Mouse (Mus musculus) embryo, embryonic 10.5 days (tissue): ENCODE measurements at regions not wholly inside any gene's neighbourhood (a gene's known extent, or its start where the extent isn't known, plus 50 kb on each side); places are given as distances from the start of the nearest gene placed in this dataset.

ENCODE experiments used
- DNase-seq: peaks from one replicate; pipeline ENCODE4 v3.0.0-alpha.2; 2015; ENCODE audit warnings: low spot score

- DNase-seq, result no peak
These were observed 115.2 kb upstream of the Pik3r1 start for GRCm38 (mm10) chr13:101883177-101883576.

GRCm38 (mm10) chr13:101884752-101885151, 116.7 kb upstream of the Pik3r1 start:
- DNase-seq, result no peak

- no peak for DNase-seq
These were observed 123.5 kb upstream of the Pik3r1 start for GRCm38 (mm10) chr13:101891473-101891872.

DNA sequence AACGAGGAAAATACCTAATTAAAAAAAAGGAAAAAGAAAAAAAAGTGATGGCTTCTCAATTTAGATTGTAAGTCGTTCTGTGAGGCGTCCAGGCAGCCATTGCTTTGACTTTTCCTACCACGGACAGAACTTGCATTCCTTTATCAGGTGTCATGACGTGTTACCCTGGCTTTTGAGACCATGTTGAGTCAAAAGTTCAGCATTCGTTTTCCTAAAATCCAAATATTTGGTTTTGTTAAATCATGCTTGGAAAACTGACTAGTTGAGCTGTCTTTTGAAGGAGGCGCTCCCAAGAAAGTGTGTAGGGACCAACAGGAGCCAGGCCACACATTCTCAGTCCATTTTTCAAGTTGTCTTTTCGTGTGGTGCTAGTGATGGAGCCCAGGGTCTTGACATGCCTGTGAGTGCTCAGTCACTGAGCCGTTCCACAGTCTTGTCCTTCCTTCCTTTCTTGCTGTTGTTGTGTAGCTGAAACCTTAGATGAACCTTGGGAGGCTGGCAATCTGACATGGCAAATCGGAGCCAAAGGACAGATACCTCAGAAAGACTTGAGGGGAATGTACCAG, 125.1 kb upstream of the Pik3r1 start:
- no peak for DNase-seq

DNA sequence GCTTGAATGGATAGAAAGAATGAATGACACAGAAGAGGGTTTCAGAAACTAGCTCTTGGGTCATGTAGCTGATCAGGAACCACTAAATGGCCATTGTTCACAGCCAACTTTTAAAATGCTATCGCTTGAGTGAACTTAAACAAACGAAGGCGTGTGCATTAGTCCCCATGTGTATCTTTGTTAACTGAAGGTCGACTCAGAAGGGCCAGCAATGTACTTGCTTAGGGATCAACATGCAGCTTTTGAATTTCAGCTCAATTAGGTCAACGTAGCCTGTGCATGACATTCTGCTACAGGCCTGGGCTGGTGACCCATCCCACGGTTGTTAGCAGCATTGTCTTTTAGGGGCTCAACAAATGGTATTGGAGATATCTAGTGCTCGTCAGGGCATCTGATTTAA, 127.1 kb upstream of the Pik3r1 start:
- DNase-seq, result no peak

GRCm38 (mm10) chr13:101895686-101896085, 127.7 kb upstream of the Pik3r1 start:
- DNase-seq, result peak; percentile 28

GRCm38 (mm10) chr13:101896946-101897345, 128.9 kb upstream of the Pik3r1 start:
- DNase-seq, result no peak

- no peak for DNase-seq
These were observed 134.2 kb upstream of the Pik3r1 start for GRCm38 (mm10) chr13:101902213-101902612.

DNA sequence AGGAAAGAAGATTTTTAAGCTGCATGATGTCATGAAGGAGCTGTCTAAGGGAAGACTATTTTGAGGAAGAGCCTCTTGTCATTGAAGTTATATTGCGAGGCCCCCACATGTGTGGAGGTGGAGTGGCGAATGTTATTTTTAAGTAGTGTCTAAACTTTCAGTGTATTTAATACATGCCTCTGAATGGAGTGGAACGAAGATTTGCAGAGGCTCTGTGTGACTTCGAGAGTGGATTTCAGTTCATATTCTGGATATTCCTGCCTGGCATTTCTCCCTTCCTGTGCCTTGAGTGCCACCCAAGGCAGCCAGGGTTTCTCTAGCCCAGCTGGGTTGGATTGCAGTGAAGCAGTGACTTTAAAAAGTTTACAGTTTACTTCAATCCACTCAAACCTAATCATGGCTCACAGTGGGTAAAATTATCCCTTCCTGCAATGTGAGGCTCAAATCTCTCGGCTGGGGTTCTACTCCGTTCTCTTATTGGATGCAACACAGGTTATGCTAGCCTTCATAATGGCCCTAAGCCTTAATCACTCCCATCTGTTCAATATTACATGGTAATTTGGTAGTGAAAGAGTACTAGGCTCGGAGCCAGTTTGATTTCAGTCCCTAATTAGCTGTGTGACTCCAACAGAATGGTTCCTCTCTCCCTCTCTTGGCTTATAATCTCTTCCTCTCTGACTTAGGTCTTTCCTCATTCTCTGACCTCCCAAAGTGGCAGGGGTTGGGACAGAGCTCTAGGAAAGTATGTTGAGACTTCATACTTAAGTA, 138.1 kb upstream of the Pik3r1 start:
- peak; percentile 40 for DNase-seq

DNA sequence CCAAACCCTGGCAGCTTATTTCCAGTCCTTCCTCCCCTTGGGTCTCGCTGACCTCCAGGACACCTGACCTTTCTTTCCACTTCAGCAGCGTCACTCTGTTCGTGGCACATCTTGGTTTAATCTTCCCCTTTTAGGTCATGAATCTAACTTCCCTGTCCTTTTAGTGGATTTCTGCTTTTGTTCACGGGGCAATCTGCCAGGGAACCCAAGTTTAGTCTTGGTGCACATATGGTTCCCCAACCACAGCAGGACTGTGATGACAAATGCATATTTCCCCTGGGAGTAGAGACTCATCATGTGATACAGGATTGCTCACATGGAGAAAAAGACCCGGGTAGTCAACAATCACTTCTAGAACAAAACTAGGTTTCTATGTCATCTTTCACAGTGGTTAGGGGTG, 141.0 kb upstream of the Pik3r1 start:
- DNase-seq, result no peak

GRCm38 (mm10) chr13:101910687-101911086, 142.7 kb upstream of the Pik3r1 start:
- no peak for DNase-seq

DNA sequence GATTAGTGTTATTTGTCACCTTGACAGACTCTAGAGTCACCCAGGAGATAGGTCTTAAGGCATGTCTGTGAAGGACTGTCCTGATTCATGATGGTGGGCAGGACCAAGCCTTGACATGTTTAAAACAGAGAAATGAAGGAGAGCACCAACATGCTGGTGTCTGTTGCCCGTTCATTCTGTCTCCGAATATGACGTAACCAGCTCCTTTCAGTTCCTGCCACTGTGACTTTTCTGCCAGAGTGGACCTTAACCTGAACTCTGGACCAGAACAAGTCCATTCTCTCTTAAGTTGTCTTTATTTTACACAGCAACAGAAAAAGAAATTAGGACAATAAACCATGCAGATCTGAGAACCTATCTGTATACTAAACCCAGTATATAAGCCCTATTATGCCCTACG, 146.1 kb upstream of the Pik3r1 start:
- DNase-seq, result no peak

DNA sequence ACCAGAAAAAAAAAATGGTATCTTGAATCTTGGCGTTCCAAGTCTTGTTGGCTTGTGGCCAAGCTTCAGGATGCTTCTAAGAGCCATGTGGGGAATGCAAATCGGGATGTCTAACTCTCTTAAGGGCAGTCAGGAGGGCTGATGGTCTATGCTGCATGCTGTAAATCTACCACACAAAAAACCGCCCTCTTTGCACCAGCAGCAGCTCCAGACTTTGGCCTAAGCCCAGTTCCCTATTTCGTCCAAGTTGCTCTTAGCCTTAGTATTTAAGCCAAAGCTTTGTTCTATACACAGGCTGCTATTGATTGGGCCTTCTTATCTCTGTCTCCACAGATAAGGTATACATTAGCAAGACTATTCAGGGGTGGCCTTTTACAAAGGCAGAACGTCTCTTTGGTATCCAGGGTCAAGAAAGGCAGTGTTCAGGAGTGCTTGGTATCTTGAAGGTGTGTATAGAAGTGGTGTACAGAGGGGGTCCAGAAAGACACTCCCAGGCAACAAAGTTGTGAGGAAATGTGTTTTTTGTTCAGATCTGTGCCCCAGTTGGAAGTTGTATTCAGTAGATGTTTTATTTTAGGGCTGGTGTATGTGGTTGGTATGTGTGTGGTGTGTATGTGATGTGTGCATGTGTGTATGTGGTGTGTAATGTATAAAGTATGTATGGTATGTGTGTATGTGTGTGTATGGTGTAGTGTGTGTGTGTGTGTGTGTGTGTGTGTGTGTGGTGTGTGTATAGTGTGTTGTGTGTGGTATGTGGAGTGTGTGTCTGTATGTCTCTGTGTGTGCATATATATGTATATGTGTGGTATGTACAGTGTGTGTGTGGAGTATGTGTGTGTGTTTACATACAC, 146.9 kb upstream of the Pik3r1 start:
- DNase-seq, result no peak

- DNase-seq, result no peak
These were observed 147.5 kb upstream of the Pik3r1 start for GRCm38 (mm10) chr13:101915542-101915941.

DNA sequence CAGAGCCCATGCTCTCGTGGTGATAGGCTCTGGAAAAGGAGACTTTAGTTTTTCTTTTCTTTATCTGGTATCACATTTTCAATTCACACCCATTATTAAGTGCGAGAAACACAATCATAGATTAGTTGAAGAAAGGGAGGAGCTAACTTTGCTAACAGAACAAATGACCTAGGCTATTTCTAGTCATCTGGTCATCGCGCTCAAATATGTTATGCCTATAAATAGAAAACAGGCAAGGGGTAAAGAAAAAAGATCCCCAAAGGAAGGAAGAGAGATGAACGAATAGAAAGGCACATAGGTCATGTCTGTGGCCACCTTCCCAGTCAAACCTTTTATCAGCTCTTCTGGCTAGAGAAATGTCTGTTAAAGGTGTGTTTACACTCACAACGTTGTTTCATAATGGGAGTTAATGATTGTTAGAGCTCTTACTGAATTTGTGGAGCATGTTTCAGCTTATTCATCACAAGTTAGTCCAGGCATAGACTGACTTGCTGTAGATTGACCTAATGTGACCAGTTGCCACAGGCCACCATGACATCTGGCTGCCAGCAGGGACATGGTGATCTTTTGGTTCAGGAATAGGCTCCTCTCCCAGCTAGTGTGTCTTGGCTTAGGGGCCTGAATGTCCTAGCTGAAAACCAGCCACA, 148.1 kb upstream of the Pik3r1 start:
- DNase-seq, result no peak

DNA sequence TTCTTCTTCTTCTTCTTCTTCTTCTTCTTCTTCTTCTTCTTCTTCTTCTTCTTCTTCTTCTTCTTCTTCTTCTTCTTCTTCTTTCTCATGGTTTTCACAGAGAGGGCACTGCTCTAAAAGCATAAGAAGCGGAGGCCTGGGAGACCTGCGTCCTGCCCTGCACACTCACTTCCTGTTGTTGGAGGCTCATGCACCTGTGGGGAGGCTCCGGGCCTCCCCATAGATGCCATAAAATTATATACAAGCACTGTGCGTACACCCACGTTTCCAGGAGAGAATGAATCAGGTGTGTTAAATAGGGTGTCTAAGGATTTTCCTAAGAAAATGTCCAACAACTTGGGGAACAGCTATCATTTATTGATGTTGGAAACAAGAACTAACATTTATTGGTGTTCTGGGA, 148.9 kb upstream of the Pik3r1 start:
- no peak for DNase-seq

DNA sequence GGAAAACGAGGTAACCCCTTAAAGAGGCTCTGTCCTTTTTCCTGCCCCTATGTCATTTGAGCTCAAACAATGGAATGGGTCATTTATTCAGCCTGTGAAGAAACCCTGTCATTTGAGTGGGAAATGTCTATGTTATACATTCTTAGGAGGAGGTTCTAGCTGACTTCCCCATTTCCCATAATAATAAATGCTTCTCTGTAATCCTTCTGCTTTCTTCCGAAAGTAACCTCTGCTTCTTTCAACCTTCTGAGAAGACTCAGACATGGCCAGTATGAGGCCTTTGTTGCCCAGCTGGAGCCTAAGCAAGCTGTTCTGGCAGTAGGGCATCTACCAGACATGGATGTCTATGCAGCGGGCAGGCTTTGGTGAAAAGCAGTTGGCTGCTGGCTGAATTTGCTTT, 150.2 kb upstream of the Pik3r1 start:
- DNase-seq, result no peak

DNA sequence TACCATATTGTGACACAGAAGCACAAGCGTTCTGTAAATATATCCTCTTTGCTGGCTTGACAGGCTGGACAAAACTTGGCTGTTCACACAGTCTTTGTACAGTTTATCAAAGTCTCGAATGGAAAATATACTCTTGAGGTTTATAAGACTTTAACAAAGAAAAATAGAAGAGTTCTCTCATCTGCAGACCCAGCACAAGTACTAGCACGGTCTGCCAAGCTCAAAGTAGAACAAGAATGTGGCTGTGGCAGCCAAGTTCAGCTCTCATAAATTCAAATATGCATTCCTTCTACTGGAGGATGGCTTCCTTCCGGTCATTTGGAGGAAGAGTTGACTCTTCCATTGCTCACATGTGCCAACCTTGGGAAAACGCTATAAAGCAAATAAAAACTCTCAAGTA, 151.2 kb upstream of the Pik3r1 start:
- DNase-seq, result no peak

- DNase-seq, result no peak
These were observed 152.4 kb upstream of the Pik3r1 start for GRCm38 (mm10) chr13:101920384-101920783.

DNA sequence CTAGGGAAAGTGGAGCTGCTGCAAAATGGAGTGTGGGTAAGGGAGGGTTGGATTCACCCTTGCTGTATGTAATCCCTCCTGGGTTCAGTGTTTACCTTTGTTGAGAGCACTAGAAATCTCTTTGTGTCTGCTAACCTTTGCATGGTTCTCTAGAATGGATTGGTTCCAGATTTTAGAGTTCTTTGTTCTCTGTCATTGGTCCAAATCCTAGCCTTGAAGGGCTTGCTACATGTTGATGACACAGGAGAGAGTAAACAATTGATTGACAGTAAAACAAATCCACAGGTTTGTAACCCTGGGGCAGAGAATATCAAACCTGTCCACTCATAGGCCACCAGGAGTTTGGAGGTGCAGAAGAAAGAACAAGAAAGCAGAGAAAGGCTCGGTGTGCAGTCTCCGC, 156.6 kb upstream of the Pik3r1 start:
- DNase-seq, result no peak

- DNase-seq, result no peak
These were observed 163.2 kb upstream of the Pik3r1 start for GRCm38 (mm10) chr13:101931264-101931663.

DNA sequence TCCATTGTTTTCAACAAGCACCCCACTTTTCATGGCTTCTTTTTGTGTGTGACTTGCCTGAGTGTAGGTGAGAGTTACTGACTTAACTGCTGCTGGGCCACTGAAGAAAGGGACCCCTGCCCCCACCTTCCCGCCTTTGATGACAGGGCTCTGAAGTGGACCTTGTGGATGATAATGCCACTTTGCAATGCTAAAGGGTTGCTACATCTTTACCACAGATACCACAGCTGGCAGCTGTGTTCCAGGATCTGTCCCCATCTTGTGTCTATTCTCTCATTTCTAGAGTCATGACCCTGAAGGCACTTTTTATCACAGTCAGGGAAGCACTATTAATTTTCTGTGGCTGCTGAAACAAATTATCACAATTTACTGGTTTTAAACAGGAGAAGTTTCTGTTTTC, 163.9 kb upstream of the Pik3r1 start:
- no peak for DNase-seq

- peak; percentile 34 for DNase-seq
These were observed 167.8 kb upstream of the Pik3r1 start for GRCm38 (mm10) chr13:101935843-101936242.
